Mouse (Mus musculus): ENCODE measurements at regions not wholly inside any gene's neighbourhood (a gene's known extent, or its start where the extent isn't known, plus 50 kb on each side); places are given as distances from the start of the nearest gene placed in this dataset.
"Not testable (repeated sequence)": the region's sequence is repeated elsewhere in the genome, so short reads cannot be mapped to it uniquely, and the experiment has no call there.

DNA sequence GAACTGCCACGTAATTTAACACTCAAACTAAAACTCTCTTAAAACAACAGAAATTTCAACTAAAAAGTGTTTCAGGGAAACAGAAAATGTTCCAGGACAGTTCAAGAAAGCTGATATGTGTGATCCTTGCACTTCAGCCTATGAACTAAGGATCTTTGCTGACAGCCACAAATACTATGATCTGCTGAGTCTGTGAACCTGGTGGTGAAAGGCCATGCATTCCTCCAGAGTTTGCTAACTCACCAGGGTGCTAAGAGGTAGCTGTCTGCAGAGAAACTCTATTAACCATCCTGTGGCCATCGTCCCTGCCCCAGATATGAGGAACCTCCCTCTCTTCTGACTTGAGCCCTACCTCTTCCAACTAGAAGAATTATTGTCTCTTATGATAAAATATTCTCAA, 84.3 kb upstream of the Map9 start:
- not testable (repeated sequence) for TF ChIP-seq CTCF (IDR thresholded peaks at IDR 0.05; ENCODE audit: borderline replicate concordance, insufficient read depth, low read depth, low read length); POLR2A (IDR thresholded peaks at IDR 0.05; ENCODE audit: borderline replicate concordance, insufficient read depth, low read length)

Data from cerebellum, adult 2 months (tissue).